Mouse (Mus musculus): Measurements from ENCODE around the gene Mfsd13b.

DNA sequence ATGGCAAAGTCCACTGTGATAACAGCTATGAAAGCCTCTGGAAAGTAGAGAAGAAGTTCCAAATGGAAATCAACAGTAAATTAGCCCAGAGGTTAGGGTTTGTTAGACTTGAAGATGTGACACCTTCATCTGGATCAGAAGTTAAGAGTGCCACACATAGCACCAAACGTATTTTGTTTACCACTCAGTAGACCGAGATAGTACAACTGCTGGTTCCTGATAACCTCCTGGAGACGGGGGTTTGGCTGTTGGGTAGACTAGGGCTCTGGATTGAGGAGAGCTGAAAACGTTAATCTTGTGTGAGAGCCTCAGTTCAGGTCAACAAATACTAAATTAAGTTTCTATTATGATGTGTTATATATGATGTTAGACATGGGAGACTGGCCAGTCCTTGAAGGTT lies 2.3 kb upstream of the Mfsd13b start:
- TF ChIP-seq CTCF (IDR thresholded peaks at IDR 0.05; ENCODE audit: extremely low read depth, insufficient read depth, low read length) (no peak), POLR2A (IDR thresholded peaks at IDR 0.05; ENCODE audit: extremely low read depth, insufficient read depth, low read length) (no peak)

Data from cortical plate, adult 2 months (tissue).